Mouse (Mus musculus) layer of hippocampus, postnatal 36 days (tissue): ENCODE data around the gene Aurka. TPM values are rescaled to one million over a fixed set of nuclear protein-coding genes. Genes with fewer than 3 reads are reported as not detected.
A peak's percentile ranks its signal among the peaks of the same experiment; 100 is the strongest.

Experiments used
- DNase-seq, 2 experiments: peaks; one replicate each; pipeline ENCODE4 v3.0.0; 2022
- total RNA-seq, 2 experiments: library from RNA; stranded (reverse); gene quantifications; 2 replicates each; pipeline ENCODE4 v1.2.3; 2021

The Aurka gene
- total RNA-seq, result 1 to 10 TPM; 2.2 to 2.4 TPM

GRCm38 (mm10) chr2:172370411-172371223, at the start of gene Aurka, which contains the start of gene Cstf1:
TSS of gene Aurka (minus strand) at chr2:172370535.
TSS of gene Cstf1 (plus strand) at chr2:172370681.
- DNase-seq, result peak; percentile 95 to 96

- DNase-seq, result no peak
Observed at GRCm38 (mm10) chr2:172418208-172418607, 47.9 kb upstream of the Aurka start.

- no peak for DNase-seq
Observed at GRCm38 (mm10) chr2:172416876-172417275, 46.5 kb upstream of the Aurka start.

GRCm38 (mm10) chr2:172416218-172416617, 45.9 kb upstream of the Aurka start:
- DNase-seq, result no peak

- no peak for DNase-seq
Observed at GRCm38 (mm10) chr2:172413894-172414293, 43.6 kb upstream of the Aurka start.

- DNase-seq, result no peak
Observed at GRCm38 (mm10) chr2:172413273-172413672, 42.9 kb upstream of the Aurka start.

- no peak for DNase-seq
Observed at GRCm38 (mm10) chr2:172412454-172412853, 42.1 kb upstream of the Aurka start.

GRCm38 (mm10) chr2:172411091-172411490, 40.8 kb upstream of the Aurka start:
- no peak for DNase-seq

GRCm38 (mm10) chr2:172410686-172411085, 40.4 kb upstream of the Aurka start:
- DNase-seq, result no peak

GRCm38 (mm10) chr2:172407499-172407898, 37.2 kb upstream of the Aurka start:
- no peak for DNase-seq

GRCm38 (mm10) chr2:172406173-172406572, 35.8 kb upstream of the Aurka start:
- no peak for DNase-seq

- no peak for DNase-seq
Observed at GRCm38 (mm10) chr2:172405011-172405410, 34.7 kb upstream of the Aurka start.

- no peak for DNase-seq
Observed at GRCm38 (mm10) chr2:172404239-172404638, 33.9 kb upstream of the Aurka start.

- DNase-seq, result no peak
Observed at GRCm38 (mm10) chr2:172401116-172401825, 30.9 kb upstream of the Aurka start.

GRCm38 (mm10) chr2:172399901-172400300, 29.6 kb upstream of the Aurka start:
- no peak for DNase-seq

GRCm38 (mm10) chr2:172395961-172396360, 25.6 kb upstream of the Aurka start:
- no peak for DNase-seq

GRCm38 (mm10) chr2:172394671-172395070, 24.3 kb upstream of the Aurka start:
- DNase-seq, result no peak

- DNase-seq, result no peak
Observed at GRCm38 (mm10) chr2:172394052-172394392, 23.7 kb upstream of the Aurka start.

- DNase-seq, result no peak
Observed at GRCm38 (mm10) chr2:172393391-172394051, 23.2 kb upstream of the Aurka start, which contains the start of gene Cass4. TSS of gene Cass4 (plus strand) at chr2:172393794.

- peak; percentile 34 to 40 for DNase-seq
Observed at GRCm38 (mm10) chr2:172392041-172392521, 21.7 kb upstream of the Aurka start.

- no peak for DNase-seq
Observed at GRCm38 (mm10) chr2:172390341-172390740, 20.0 kb upstream of the Aurka start.

- DNase-seq, result no peak
Observed at GRCm38 (mm10) chr2:172384715-172385114, 14.4 kb upstream of the Aurka start.

GRCm38 (mm10) chr2:172381898-172382297, 11.6 kb upstream of the Aurka start:
- DNase-seq, result no peak
